Comparison of ENCODE assay signal across 35 mouse cellular contexts in genomic region chr5:16838991-16839390, GRCm38 (mm10). TPM values are rescaled to one million over a fixed set of nuclear protein-coding genes. Genes with fewer than 3 reads are reported as not detected.
"Had no signal": no experiment of that assay in that cellular context is flagged by ENCODE, and none has a peak within 500 bp of the region (broad histone marks: within the 10 kb centered on the region; RNA-seq: fewer than 3 reads in every experiment).

No protein-coding gene starts in this region.

- H3K4me1 ChIP-seq: heart, embryonic 13.5 days; heart, embryonic 15.5 days; hindbrain, embryonic 13.5 days; hindbrain, embryonic 15.5 days; limb, embryonic 10.5 days; limb, embryonic 12.5 days; liver, embryonic 13.5 days; liver, embryonic 15.5 days had no signal

- H3K9ac ChIP-seq: heart, embryonic 13.5 days; heart, embryonic 15.5 days; hindbrain, embryonic 13.5 days; hindbrain, embryonic 15.5 days; limb, embryonic 12.5 days; liver, embryonic 13.5 days; liver, embryonic 15.5 days had no signal

- H3K36me3 ChIP-seq: heart, embryonic 13.5 days; heart, embryonic 15.5 days; hindbrain, embryonic 13.5 days; hindbrain, embryonic 15.5 days; limb, embryonic 10.5 days; limb, embryonic 12.5 days; liver, embryonic 13.5 days; liver, embryonic 15.5 days had no signal

- DNase-seq: gastrocnemius, postnatal 14 days; gastrocnemius, postnatal 36 days; heart, adult 11 months; heart, adult 2 months; heart, postnatal 14 days; heart, postnatal 36 days; kidney, adult 18-20 months; kidney, adult 8-10 months; kidney, postnatal 10 days; kidney, postnatal 25 days; kidney, postnatal 4 days; liver; liver, embryonic 13.5 days had no signal

- H3K27ac ChIP-seq: heart, adult 2 months; heart, embryonic 13.5 days; heart, embryonic 15.5 days; hindbrain, embryonic 13.5 days; hindbrain, embryonic 15.5 days; hindbrain, postnatal 0 days; layer of hippocampus, adult 2 months; left cerebral cortex, adult 2 months; limb, embryonic 10.5 days; limb, embryonic 12.5 days; liver, embryonic 13.5 days; liver, embryonic 15.5 days had no signal

- H3K27me3 ChIP-seq: heart, embryonic 13.5 days; heart, embryonic 15.5 days; hindbrain, embryonic 13.5 days; hindbrain, embryonic 15.5 days; limb, embryonic 12.5 days; liver, embryonic 13.5 days; liver, embryonic 15.5 days had no signal

- H3K9me3 ChIP-seq: heart, embryonic 13.5 days; heart, embryonic 15.5 days; hindbrain, embryonic 13.5 days; hindbrain, embryonic 15.5 days; limb, embryonic 10.5 days; limb, embryonic 12.5 days; liver, embryonic 13.5 days; liver, embryonic 15.5 days had no signal

- H3K4me3 ChIP-seq: heart, adult 2 months; heart, embryonic 13.5 days; heart, embryonic 15.5 days; hindbrain, embryonic 13.5 days; hindbrain, embryonic 15.5 days; layer of hippocampus, adult 2 months; left cerebral cortex, adult 2 months; limb, embryonic 10.5 days; limb, embryonic 12.5 days; liver, embryonic 13.5 days; liver, embryonic 15.5 days had no signal

RNA-seq across cellular contexts. Expression of gene Gm28710, which starts 47.4 kb away (rescaled TPM):
- total RNA-seq: gastrocnemius, adult 18-20 months; gastrocnemius, postnatal 14 days; gastrocnemius, postnatal 36 days; heart, adult 2 months; heart, postnatal 14 days; heart, postnatal 36 days; hematopoietic stem cell, adult 5-6 weeks; hindbrain, postnatal 0 days; layer of hippocampus, adult 2 months; layer of hippocampus, postnatal 10 days; layer of hippocampus, postnatal 25 days; left cerebral cortex, adult 2 months; left cerebral cortex, postnatal 36 days had no signal
- polyA plus RNA-seq: gonadal fat pad, adult 2 months; heart, adult 2 months; heart, embryonic 11.5 days; heart, embryonic 13.5 days; heart, embryonic 15.5 days; heart, postnatal 0 days; hindbrain, embryonic 11.5 days; hindbrain, embryonic 13.5 days; hindbrain, embryonic 15.5 days; hindbrain, postnatal 0 days; kidney, embryonic 14.5 days; kidney, embryonic 16.5 days; limb, embryonic 10.5 days; limb, embryonic 12.5 days; liver, embryonic 11.5 days; liver, embryonic 13.5 days; liver, embryonic 15.5 days had no signal
